Mouse (Mus musculus) left cerebral cortex, postnatal 4 days (tissue): Measurements from ENCODE around the gene Scd4. TPM values are rescaled to one million over a fixed set of nuclear protein-coding genes. Genes with fewer than 3 reads are reported as not detected.
"Not testable (repeated sequence)": the region's sequence is repeated elsewhere in the genome, so short reads cannot be mapped to it uniquely, and the experiment has no call there.

ENCODE experiments used
- DNase-seq: peaks from one replicate; pipeline ENCODE4 v3.0.0-alpha.2; 2022
- intact Hi-C: fragments of 180-260 bp; cut with DNase I; formaldehyde crosslinking; loops from one replicate; pipeline ENCODE4 v1.15.1; 2025
- total RNA-seq, 2 experiments: library from RNA; stranded (reverse); gene quantifications; 2 replicates each; pipeline ENCODE4 v1.2.3; 2021

Scd4 gene
- total RNA-seq, 2 experiments from 2014 or later, result 1.7 to 2.3 TPM

GRCm38 (mm10) chr19:44314327-44314759, 18.5 kb upstream of the Scd4 start:
- peak; percentile 83 for DNase-seq
- intact Hi-C loops, result loop anchor here (10.0 kb wide), 1 partner anchor 90 kb away; the partner anchor contains the start of gene Scd1

- no peak for DNase-seq
- intact Hi-C loops, result loop anchor here (10.0 kb wide), 1 partner anchor 90 kb away; the partner anchor contains the start of gene Scd1
Observed at GRCm38 (mm10) chr19:44314871-44315414, 17.9 kb upstream of the Scd4 start.

GRCm38 (mm10) chr19:44316752-44317315, 16.1 kb upstream of the Scd4 start:
- no peak for DNase-seq
- intact Hi-C loops, result loop anchor here (10.0 kb wide), 1 partner anchor 88 kb away; the partner anchor contains the start of gene Scd1

GRCm38 (mm10) chr19:44317391-44317790, 15.5 kb upstream of the Scd4 start:
- intact Hi-C loops, result loop anchor here (10.0 kb wide), 1 partner anchor 87 kb away; the partner anchor contains the start of gene Scd1
- DNase-seq, result no peak

- intact Hi-C loops, result loop anchor here (10.0 kb wide), 1 partner anchor 86 kb away; the partner anchor contains the start of gene Scd1
- DNase-seq, result no peak
Observed at GRCm38 (mm10) chr19:44318545-44318944, 14.3 kb upstream of the Scd4 start.

- intact Hi-C loops, result no loop called here
- DNase-seq, result no peak
Observed at GRCm38 (mm10) chr19:44320316-44320715, 12.6 kb upstream of the Scd4 start.

GRCm38 (mm10) chr19:44321201-44321600, 11.7 kb upstream of the Scd4 start:
- DNase-seq, result no peak
- intact Hi-C loops, result no loop called here

- DNase-seq, result no peak
- intact Hi-C loops, result no loop called here
Observed at GRCm38 (mm10) chr19:44321631-44322030, 11.3 kb upstream of the Scd4 start.

GRCm38 (mm10) chr19:44329566-44329965, 3.3 kb upstream of the Scd4 start:
- intact Hi-C loops, result no loop called here
- no peak for DNase-seq

GRCm38 (mm10) chr19:44331128-44331527, 1.8 kb upstream of the Scd4 start:
- DNase-seq, intact Hi-C loops: not testable (repeated sequence)

- intact Hi-C loops, result no loop called here
- no peak for DNase-seq
Observed at GRCm38 (mm10) chr19:44331911-44332310, 981 bp upstream of the Scd4 start.

- intact Hi-C loops, result no loop called here
- DNase-seq, result no peak
Observed at GRCm38 (mm10) chr19:44332326-44332725, 566 bp upstream of the Scd4 start.

- no peak for DNase-seq
- intact Hi-C loops, result no loop called here
Observed at GRCm38 (mm10) chr19:44333991-44334390, 1.1 kb downstream of the Scd4 start.

- no peak for DNase-seq
- intact Hi-C loops, result no loop called here
Observed at GRCm38 (mm10) chr19:44335876-44336662, 3.2 kb downstream of the Scd4 start.

GRCm38 (mm10) chr19:44349689-44350088, 16.8 kb downstream of the Scd4 start:
- intact Hi-C loops, result no loop called here
- DNase-seq, result no peak

GRCm38 (mm10) chr19:44351756-44352155, 18.9 kb downstream of the Scd4 start:
- DNase-seq, result no peak
- intact Hi-C loops, result no loop called here

GRCm38 (mm10) chr19:44358700-44359099, 25.8 kb downstream of the Scd4 start:
- DNase-seq, result peak; percentile 32
- intact Hi-C loops, result no loop called here

GRCm38 (mm10) chr19:44363529-44363928, 30.6 kb downstream of the Scd4 start:
- intact Hi-C loops, result loop anchor here (5.0 kb wide), 1 partner anchor 166 kb away; no protein-coding TSS in a partner anchor
- DNase-seq, result peak; percentile 74

GRCm38 (mm10) chr19:44364029-44364428, 31.1 kb downstream of the Scd4 start:
- intact Hi-C loops, result loop anchor here (5.0 kb wide), 1 partner anchor 167 kb away; no protein-coding TSS in a partner anchor
- no peak for DNase-seq

- intact Hi-C loops, result no loop called here
- DNase-seq, result no peak
Observed at GRCm38 (mm10) chr19:44365733-44366132, 32.8 kb downstream of the Scd4 start.

GRCm38 (mm10) chr19:44367076-44367475, 34.2 kb downstream of the Scd4 start:
- intact Hi-C loops, DNase-seq: not testable (repeated sequence)
